Mouse (Mus musculus) layer of hippocampus, postnatal 14 days (tissue): ENCODE measurements around the gene Olfr141. TPM values are rescaled to one million over a fixed set of nuclear protein-coding genes. Genes with fewer than 3 reads are reported as not detected.
A peak's percentile ranks its signal among the peaks of the same experiment; 100 is the strongest.

ENCODE experiments used
- DNase-seq, 2 experiments: peaks; one replicate each; pipeline ENCODE4 v3.0.0; 2021 to 2022; ENCODE audit warnings: low spot score in 2 of 2, mixed read lengths in 1 of 2
- long read RNA-seq, 2 experiments: library from polyadenylated mRNA; stranded (forward); transcript quantifications; one replicate each; pipeline ENCODE4 v2.0.0; 2021
- total RNA-seq, 2 experiments: library from RNA; stranded (reverse); gene quantifications; 2 replicates each; pipeline ENCODE4 v1.2.3; 2021

The Olfr141 gene
- total RNA-seq = not detected
- long read RNA-seq, experiment 1 = 0 reads
- long read RNA-seq, experiment 2 = 0 reads

GRCm38 (mm10) chr2:86809918-86810317 lies at the start of gene Olfr141:
TSS of gene Olfr141 (minus strand) at chr2:86810018.
- DNase-seq = no peak

GRCm38 (mm10) chr2:86851596-86851995 lies 41.8 kb upstream of the Olfr141 start, which contains the start of gene Olfr1095:
TSS of gene Olfr1095 (minus strand) at chr2:86851696.
- DNase-seq = no peak

DNA sequence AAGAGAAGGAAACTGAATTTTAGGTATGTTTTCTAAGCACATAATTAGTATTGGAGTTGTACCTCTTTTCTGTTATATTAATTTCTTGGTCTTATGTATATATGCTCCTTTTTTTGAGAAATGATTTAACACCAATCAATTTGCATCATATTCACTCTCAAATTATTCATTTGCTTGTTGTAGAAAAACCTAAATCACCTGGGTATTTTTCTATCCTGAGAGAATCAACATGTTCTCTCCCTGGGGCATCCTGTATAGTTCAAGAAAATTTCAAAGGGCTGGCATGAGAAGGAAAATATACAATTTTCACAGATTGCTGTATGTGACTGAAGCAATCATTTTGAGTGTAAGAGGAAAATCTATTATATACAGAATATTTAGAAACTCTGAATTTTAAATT lies 14.5 kb upstream of the Olfr141 start, which contains the start of gene Olfr1094:
Gene Olfr1094 (plus strand): TSS at position 301 of the 400 bp plus-strand sequence.
- DNase-seq = no peak

DNA sequence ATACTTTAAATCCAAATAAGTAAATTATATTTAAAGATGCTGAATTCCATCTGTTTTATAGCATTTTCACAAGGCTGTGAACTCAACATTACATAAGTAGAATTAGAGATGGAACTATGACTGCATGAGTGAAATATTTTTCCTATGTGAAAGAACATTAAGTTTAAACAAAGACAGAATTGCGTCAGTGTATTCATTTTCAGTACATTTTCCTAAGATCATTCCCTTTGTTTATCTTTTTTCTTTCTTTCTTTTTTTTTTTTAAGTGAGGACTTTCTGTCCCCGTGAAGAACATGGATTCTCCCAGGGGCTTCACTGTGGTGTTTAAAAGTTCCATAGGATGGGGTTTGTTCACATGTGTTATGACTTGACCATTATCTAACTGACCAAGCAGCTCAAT lies 27.6 kb downstream of the Olfr141 start, which contains the start of gene Olfr1093:
Gene Olfr1093 (plus strand): TSS at position 301 of the 400 bp plus-strand sequence.
- no peak for DNase-seq

DNA sequence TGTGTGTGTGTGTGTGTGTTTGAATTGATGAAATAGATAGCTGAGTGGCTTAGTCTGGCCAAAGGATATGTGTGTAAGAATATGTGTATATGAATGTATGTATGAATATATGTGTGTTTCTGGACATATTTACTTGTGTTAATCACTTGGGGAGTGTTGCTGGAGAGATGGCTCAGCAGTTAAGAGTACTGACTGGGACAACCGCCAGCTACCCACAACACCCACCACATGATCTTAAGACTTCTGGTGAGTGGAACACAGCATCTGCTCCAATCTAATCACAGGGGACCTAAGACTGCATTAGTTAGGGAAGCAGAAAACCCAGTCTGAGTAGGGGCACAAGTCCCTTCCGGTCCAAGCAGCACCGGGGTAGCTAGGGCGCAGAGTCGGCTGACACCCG lies 48.8 kb downstream of the Olfr141 start:
- DNase-seq = peak in 1 of 2 experiments; percentile 5

GRCm38 (mm10) chr2:86758893-86759292 lies 50.9 kb downstream of the Olfr141 start, which contains the start of gene Olfr1090:
TSS of gene Olfr1090 (minus strand) at chr2:86758993.
- DNase-seq = no peak

Other genes starting within 250 kb of the Olfr141 start
- gene Olfr1082, start 211.1 kb downstream of the Olfr141 start, total RNA-seq = not detected
- gene Olfr1084, start 170.3 kb downstream of the Olfr141 start, total RNA-seq = not detected
- not detected for gene Olfr1085, start 148.0 kb downstream of the Olfr141 start, total RNA-seq
- not detected for gene Olfr1086, start 129.9 kb downstream of the Olfr141 start, total RNA-seq
- gene Olfr1087, start 111.6 kb downstream of the Olfr141 start, total RNA-seq = not detected
- gene Olfr1089, start 76.3 kb downstream of the Olfr141 start, total RNA-seq = not detected
- gene Olfr1090, start 51.0 kb downstream of the Olfr141 start, total RNA-seq = not detected
- not detected for gene Olfr1093, start 27.5 kb downstream of the Olfr141 start, total RNA-seq
- gene Olfr1094, start 14.6 kb upstream of the Olfr141 start, total RNA-seq = not detected
- not detected for gene Olfr1095, start 41.7 kb upstream of the Olfr141 start, total RNA-seq
- gene Gm13723, start 64.8 kb upstream of the Olfr141 start, total RNA-seq = not detected
- not detected for gene Olfr1097, start 82.2 kb upstream of the Olfr141 start, total RNA-seq
- gene Olfr1098, start 114.5 kb upstream of the Olfr141 start, total RNA-seq = not detected
- gene Olfr1099, start 150.7 kb upstream of the Olfr141 start, total RNA-seq = not detected
- gene Olfr1100, start 169.9 kb upstream of the Olfr141 start, total RNA-seq = not detected
- not detected for gene Olfr1101, start 181.2 kb upstream of the Olfr141 start, total RNA-seq
- gene Olfr1102, start 188.4 kb upstream of the Olfr141 start, total RNA-seq = not detected
- not detected for gene Olfr1104, start 217.1 kb upstream of the Olfr141 start, total RNA-seq
- gene Olfr1105, start 226.5 kb upstream of the Olfr141 start, total RNA-seq = not detected
- not detected for gene Olfr1106, start 242.3 kb upstream of the Olfr141 start, total RNA-seq